Mouse (Mus musculus): Measurements from ENCODE around the gene 1700069L16Rik.

DNA sequence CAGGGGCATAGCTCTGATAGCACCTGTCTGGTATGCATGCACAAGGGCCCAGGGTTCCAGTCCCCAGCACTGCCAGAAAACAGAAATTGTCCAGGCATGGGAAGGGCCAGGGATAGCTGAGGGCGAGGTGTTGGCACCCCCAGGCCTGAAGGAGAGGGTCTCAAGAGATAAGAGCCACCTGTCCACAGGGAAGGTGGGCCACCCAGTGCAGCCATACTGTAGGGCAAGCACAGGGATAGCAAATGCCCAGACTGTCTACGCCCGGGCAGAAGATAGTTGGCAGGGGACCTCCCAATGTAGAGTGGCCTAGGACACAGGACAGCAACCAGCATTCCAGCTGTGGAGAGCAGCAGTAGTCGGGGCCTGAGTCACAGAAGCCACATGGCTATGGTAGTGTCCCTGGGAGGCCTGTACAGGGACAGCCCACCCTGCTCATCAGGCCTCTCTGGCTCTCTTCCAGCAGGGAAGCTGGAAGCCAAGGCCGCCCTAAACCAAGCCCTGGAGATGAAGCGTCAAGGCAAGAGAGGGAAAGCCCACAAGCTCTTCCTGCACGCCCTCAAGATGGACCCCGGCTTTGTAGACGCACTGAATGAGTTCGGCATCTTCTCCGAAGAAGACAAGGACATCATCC, 13.2 kb upstream of the 1700069L16Rik start:
- TF ChIP-seq TAL1 (IDR thresholded peaks at IDR 0.05; ENCODE audit: low read length) = no peak
- TF ChIP-seq GATA1 (IDR thresholded peaks at IDR 0.05; ENCODE audit: low read length) = no peak

Data from erythroblast, embryonic 14.5 days (primary cell).